Mouse (Mus musculus) v-Abl transformed pro-B cells (cell line): ENCODE data around the gene Pafah1b3.

Source experiments
- in situ Hi-C, 2 experiments: fragments of 400-800 bp; cut with MboI; formaldehyde crosslinking; loops; one replicate each; pipeline ENCODE4 v1.15.1; 2025; ENCODE audit not compliant: unreplicated experiment in 2 of 2

Pafah1b3 gene

GRCm38 (mm10) chr7:25306614-25306996, 8.8 kb upstream of the Pafah1b3 start:
- in situ Hi-C loops, result no loop called here

- in situ Hi-C loops, result no loop called here
These were observed 8.3 kb upstream of the Pafah1b3 start, which contains the start of gene Tmem145 for GRCm38 (mm10) chr7:25305956-25306613. Gene Tmem145 (plus strand): TSS chr7:25306106.

DNA sequence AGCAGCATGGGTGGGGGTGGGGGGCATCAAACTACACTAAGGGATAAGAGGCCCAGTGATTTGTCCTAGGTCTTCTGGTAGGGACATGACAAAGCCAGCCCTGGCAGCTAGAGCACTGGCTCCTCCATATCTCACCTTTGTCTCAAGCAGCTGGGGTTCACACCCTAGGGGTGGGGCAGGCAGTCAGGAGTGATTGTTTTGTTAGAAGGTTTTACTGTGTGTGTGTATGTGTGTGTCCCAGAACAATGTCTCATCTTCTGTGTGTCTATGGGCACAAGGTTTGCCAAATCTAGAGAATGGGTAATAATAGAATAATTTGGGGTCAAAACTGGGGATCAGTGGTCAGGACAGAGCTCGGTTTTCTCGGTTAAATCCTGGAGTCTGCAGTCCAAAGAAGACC, 7.7 kb upstream of the Pafah1b3 start:
- in situ Hi-C loops, result no loop called here

DNA sequence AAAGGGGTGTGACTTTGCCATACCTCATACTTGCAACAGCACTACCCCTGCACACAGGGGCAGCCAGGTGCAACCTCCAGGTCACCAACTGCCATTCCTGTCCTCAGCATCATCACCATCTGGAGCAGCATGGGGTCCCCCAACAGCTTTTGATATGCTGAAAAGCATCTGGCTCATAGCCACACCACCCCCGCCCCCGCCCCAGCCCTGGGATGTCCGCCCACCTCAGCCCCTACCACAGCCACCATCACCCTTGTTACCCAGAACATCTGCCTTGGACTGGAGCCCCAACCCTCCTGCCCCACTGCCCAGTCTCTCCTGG, 5.9 kb upstream of the Pafah1b3 start:
- in situ Hi-C loops, result no loop called here

- in situ Hi-C loops, result no loop called here
These were observed 5.4 kb upstream of the Pafah1b3 start for GRCm38 (mm10) chr7:25303003-25303684.

DNA sequence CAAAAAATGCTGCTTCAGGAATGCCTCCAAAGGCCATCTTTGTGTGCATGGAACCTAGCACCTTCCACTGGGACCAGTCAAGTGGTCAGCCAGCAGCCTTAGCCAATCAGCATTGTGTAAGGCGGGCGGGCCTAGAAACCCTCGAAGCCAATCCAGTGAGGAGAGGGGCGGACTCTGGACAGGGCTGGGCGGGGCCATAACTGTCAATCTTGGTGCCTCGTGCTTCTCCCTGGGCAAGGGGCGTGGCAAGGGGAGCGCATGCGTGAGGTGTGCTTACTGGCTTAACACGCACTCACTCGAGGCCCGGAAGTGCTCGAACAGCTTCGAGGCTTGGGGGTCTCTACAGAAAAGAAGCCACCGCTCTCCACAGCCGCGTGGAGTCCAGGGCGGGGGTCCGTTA, 3.3 kb upstream of the Pafah1b3 start, which contains the start of gene Prr19:
Gene Prr19, plus strand, starts transcription at position 349 of the 400 bp plus-strand sequence.
- in situ Hi-C loops, result no loop called here

DNA sequence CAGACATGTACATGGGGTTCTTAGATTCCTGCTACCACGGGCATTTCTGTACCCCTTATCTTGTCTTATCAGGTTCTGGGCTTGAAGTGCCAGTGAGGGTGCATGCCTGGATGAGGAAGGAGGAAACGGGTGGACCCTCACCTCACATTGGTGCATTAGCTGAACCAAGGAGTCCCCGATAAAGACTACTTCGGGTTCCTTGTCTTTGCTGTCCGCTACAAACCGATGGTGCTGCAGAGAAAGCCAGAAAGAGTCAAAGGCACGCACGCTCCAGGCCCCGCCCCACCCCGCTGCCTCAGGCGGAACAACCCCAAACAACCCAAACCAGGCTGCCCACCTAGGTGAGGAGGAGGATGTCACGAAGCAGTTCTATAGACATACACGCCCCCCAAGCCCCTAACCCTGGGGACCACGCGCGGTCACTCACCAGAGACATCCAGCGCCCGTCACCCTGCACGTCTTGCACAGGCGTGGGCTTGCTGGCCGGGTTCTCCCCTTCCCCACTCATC, 787 bp downstream of the Pafah1b3 start:
- in situ Hi-C loops, result loop anchor here in 1 of 2 experiments (25.0 kb wide), 1 partner anchor 735 kb away; no protein-coding TSS in a partner anchor

GRCm38 (mm10) chr7:25294960-25295722, 2.6 kb downstream of the Pafah1b3 start:
- in situ Hi-C loops, result loop anchor here in 1 of 2 experiments (25.0 kb wide), 1 partner anchor 733 kb away; no protein-coding TSS in a partner anchor

GRCm38 (mm10) chr7:25294495-25294894, 3.3 kb downstream of the Pafah1b3 start:
- in situ Hi-C loops, result loop anchor here in 1 of 2 experiments (25.0 kb wide), 1 partner anchor 732 kb away; no protein-coding TSS in a partner anchor

DNA sequence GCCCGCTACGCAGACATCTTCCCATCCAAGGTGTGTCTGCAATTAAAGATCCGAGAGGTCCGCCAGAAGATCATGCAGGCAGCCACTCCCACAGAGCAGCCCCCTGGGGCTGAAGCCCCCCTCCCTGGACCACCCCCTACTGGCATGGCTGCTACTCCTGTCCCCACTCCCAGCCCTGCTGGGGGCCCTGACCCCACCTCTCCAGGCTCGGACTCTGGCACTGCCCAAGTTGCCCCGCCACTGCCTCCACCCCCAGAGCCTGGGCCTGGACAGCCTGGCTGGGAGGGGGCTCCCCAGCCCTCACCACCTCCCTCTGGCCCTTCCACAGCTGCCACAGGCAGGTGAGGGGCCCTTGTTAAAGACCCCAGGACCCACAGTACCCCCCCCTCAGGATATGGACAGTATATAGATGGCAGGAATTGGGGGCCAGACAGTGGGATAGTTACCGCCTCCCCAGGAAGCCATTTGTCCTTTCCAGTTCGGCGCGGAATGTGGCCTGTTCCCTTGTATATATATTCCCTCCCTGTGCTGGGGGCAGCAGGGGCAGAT, 4.5 kb downstream of the Pafah1b3 start:
- in situ Hi-C loops, result loop anchor here in 1 of 2 experiments (25.0 kb wide), 1 partner anchor 731 kb away; no protein-coding TSS in a partner anchor

- in situ Hi-C loops, result loop anchor here in 1 of 2 experiments (25.0 kb wide), 1 partner anchor 730 kb away; no protein-coding TSS in a partner anchor
These were observed 5.7 kb downstream of the Pafah1b3 start for GRCm38 (mm10) chr7:25292107-25292506.

- in situ Hi-C loops, result loop anchor here in 1 of 2 experiments (25.0 kb wide), 1 partner anchor 729 kb away; no protein-coding TSS in a partner anchor
These were observed 6.9 kb downstream of the Pafah1b3 start for GRCm38 (mm10) chr7:25290911-25291310.

GRCm38 (mm10) chr7:25290463-25290862, 7.3 kb downstream of the Pafah1b3 start:
- in situ Hi-C loops, result loop anchor here in 1 of 2 experiments (25.0 kb wide), 1 partner anchor 728 kb away; no protein-coding TSS in a partner anchor

- in situ Hi-C loops, result loop anchor here in 1 of 2 experiments (25.0 kb wide), 1 partner anchor 728 kb away; no protein-coding TSS in a partner anchor
These were observed 7.9 kb downstream of the Pafah1b3 start for GRCm38 (mm10) chr7:25289925-25290324.

DNA sequence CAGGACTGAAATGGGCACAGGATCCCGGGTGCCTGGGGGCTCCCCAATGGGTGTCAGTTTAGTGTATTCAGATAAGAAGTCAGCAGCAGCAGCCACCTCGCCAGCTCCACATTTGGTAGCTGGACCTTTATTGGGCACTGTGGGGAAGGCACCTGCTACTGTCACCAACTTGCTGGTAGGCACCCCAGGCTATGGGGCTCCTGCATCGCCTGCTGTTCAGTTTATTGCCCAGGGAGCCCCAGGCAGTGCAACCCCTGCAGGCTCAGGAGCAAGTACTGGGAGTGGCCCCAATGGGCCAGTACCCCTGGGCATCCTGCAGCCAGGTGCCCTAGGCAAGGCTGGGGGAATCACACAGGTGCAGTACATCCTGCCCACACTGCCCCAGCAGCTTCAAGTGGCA, 9.1 kb downstream of the Pafah1b3 start:
- in situ Hi-C loops, result loop anchor here in 1 of 2 experiments (25.0 kb wide), 1 partner anchor 726 kb away; no protein-coding TSS in a partner anchor

DNA sequence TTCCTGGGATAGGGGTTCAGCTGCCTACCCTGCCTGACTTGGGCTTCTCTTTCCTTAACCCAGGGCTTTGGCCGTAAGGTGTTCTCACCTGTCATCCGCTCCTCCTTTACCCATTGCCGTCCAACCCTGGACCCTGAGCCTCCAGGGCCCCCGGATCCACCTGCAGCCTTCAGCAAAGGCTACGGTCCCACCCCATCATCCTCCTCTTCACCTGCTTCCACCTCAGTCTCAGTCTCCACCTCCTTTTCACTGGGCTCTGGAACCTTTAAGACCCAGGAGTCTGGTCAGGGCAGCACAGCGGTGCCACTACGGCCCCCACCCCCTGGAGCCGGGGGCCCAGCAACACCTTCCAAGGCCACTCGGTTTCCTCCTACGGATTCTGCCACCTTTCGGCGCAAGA, 9.8 kb downstream of the Pafah1b3 start:
- in situ Hi-C loops, result loop anchor here in 1 of 2 experiments (25.0 kb wide), 1 partner anchor 726 kb away; no protein-coding TSS in a partner anchor

- in situ Hi-C loops, result loop anchor here in 1 of 2 experiments (25.0 kb wide), 1 partner anchor 725 kb away; no protein-coding TSS in a partner anchor
These were observed 10.8 kb downstream of the Pafah1b3 start for GRCm38 (mm10) chr7:25286989-25287388.

DNA sequence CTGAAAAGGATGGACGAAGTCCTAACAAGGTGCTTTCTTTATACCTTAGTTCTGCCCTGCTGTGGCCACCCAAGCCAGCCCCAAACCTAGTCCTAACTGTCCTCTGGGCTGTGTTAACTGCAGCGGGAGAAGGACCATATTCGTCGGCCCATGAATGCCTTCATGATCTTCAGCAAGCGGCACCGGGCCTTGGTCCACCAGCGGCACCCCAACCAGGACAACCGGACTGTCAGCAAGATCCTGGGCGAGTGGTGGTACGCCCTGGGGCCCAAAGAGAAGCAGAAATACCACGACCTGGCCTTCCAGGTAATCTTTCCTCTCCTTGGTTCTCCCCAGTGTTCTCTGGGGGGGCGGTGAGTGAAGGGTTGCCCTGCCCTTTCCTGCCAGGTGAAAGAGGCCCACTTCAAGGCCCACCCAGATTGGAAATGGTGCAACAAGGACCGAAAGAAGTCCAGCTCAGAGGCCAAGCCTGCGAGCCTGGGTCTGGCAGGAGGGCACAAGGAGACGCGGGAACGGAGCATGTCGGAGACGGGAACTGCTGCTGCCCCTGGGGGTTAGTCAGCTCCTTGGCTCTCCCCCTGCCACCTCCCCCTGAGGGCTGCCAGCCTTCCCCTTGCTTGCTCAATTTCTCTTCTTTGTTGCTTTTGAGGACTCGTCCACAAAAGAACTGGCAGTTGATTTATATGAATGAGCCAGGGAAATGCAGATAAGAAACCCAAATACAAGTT, 12.1 kb downstream of the Pafah1b3 start:
- in situ Hi-C loops, result loop anchor here in 1 of 2 experiments (25.0 kb wide), 1 partner anchor 723 kb away; no protein-coding TSS in a partner anchor

DNA sequence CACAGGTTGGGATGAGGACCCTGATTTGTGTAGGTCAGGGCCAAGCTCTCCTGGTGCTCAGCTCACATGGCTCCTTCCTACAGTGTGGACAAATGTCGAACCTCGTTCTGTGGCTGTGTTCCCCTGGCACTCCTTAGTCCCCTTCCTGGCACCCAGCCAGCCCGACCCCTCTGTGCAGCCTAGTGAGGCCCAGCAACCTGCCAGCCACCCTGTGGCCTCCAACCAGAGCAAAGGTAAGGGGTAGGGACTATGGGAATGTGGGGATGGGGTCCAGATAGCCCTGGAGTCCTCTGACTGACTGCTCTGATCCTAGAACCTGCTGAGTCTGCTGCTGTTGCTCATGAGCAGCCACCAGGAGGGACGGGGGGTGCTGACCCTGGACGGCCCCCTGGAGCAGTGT, 13.0 kb downstream of the Pafah1b3 start:
- in situ Hi-C loops, result loop anchor here (5.0 to 25.0 kb wide), 2 partner anchors 33 to 722 kb away; partner anchors contain the start of gene Megf8 (in 2 of the 2)
